Mouse (Mus musculus): ENCODE measurements at regions not wholly inside any gene's neighbourhood (a gene's known extent, or its start where the extent isn't known, plus 50 kb on each side); places are given as distances from the start of the nearest gene placed in this dataset.

- peak in 1 of 2 experiments; percentile 27 for DNase-seq
These were observed 78.5 kb downstream of the Sik1 start for GRCm38 (mm10) chr17:31776949-31777607.

- no peak for DNase-seq
These were observed 77.9 kb downstream of the Sik1 start for GRCm38 (mm10) chr17:31777751-31778150.

GRCm38 (mm10) chr17:31779466-31779865, 76.1 kb downstream of the Sik1 start:
- no peak for DNase-seq

GRCm38 (mm10) chr17:31782251-31782650, 73.4 kb downstream of the Sik1 start:
- DNase-seq = peak in 1 of 2 experiments; percentile 45

GRCm38 (mm10) chr17:31783071-31783470, 72.5 kb downstream of the Sik1 start:
- DNase-seq = no peak

- DNase-seq = peak; percentile 69 to 84
These were observed 67.3 kb downstream of the Sik1 start for GRCm38 (mm10) chr17:31788316-31788715.

GRCm38 (mm10) chr17:31789068-31789583, 66.5 kb downstream of the Sik1 start:
- DNase-seq = no peak

- no peak for DNase-seq
These were observed 65.7 kb downstream of the Sik1 start for GRCm38 (mm10) chr17:31789906-31790279.

- DNase-seq = peak; percentile 78 to 89
These were observed 65.1 kb downstream of the Sik1 start for GRCm38 (mm10) chr17:31790280-31791063.

- DNase-seq = no peak
These were observed 63.9 kb downstream of the Sik1 start for GRCm38 (mm10) chr17:31791656-31792055.

- no peak for DNase-seq
These were observed 62.6 kb downstream of the Sik1 start for GRCm38 (mm10) chr17:31793040-31793439.

GRCm38 (mm10) chr17:31793521-31793920, 62.1 kb downstream of the Sik1 start:
- DNase-seq = peak; percentile 55 to 64

GRCm38 (mm10) chr17:31793964-31794363, 61.6 kb downstream of the Sik1 start:
- DNase-seq = no peak
